Mouse (Mus musculus) skeletal muscle tissue, adult 2 months (tissue): ENCODE data around the gene Tmem126b.

Source experiments
- DNase-seq: peaks from one replicate; pipeline ENCODE4 v3.0.0-alpha.2; 2012; ENCODE audit warnings: low read depth, low spot score

Tmem126b gene

DNA sequence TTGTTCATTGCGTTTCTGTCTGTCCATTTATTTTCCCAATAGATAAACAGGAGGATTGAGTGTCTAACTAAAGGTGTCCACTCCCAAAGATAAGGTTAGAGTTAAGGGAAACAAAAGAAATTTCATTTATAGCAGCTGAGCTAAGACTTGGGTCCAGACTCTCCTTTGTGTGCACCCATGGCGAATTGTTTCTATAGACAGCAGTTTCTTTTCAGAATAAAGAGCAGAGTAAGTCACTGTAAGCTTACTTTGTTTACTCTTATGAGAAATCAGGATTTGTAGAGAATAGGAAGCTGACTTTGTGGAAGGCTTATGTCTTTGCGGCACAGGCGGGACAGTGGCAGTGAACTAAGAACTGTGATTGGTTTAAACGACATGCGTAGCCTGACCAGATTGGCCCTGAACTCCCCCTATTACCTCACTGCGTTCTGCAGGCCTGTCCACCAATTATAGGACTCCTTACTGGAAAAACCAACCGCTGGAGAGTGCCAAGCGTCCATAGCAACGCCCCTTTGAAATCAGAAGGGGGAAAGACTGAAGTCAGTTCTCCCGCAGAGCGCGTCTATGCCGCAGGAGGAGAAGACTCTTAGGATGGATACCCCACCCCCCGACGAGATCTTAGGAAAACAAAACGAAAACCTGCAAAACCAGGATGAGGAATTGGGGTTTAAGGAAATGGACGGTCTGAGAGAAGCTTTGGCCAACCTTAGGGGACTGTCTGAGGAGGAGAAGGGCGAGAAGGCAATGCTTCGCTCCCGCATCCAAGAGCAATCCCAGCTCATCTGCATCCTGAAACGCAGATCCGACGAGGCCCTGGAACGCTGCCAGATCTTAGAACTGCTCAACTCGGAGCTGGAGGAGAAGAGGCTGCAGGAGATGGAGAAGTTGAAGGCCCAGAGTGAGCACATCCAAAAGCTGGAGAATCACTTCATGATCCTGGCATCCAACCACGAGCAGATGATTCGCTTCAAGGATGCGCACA, 49.5 kb downstream of the Tmem126b start, which contains the start of gene Ccdc89:
Ccdc89 (plus strand) TSS at position 558 of the 982 bp plus-strand sequence.
- DNase-seq: peak; percentile 88
